Mouse (Mus musculus): ENCODE data around the gene Ttpal.
A peak's percentile ranks its signal among the peaks of the same experiment; 100 is the strongest.
"Not testable (repeated sequence)": the region's sequence is repeated elsewhere in the genome, so short reads cannot be mapped to it uniquely, and the experiment has no call there.

The Ttpal gene

GRCm38 (mm10) chr2:163592084-163592483, 10.0 kb upstream of the Ttpal start:
- DNase-seq (ENCODE audit: low spot score) = no peak

GRCm38 (mm10) chr2:163593636-163594282, 8.4 kb upstream of the Ttpal start:
- no peak for DNase-seq (ENCODE audit: low spot score)

GRCm38 (mm10) chr2:163595119-163595518, 7.0 kb upstream of the Ttpal start:
- no peak for DNase-seq (ENCODE audit: low spot score)

GRCm38 (mm10) chr2:163596057-163596872, 5.8 kb upstream of the Ttpal start:
- no peak for DNase-seq (ENCODE audit: low spot score)

GRCm38 (mm10) chr2:163596873-163597155, 5.3 kb upstream of the Ttpal start:
- DNase-seq (ENCODE audit: low spot score) = no peak

GRCm38 (mm10) chr2:163597661-163598060, 4.5 kb upstream of the Ttpal start:
- no peak for DNase-seq (ENCODE audit: low spot score)

GRCm38 (mm10) chr2:163599226-163599625, 2.9 kb upstream of the Ttpal start:
- peak; percentile 79 for DNase-seq (ENCODE audit: low spot score)

GRCm38 (mm10) chr2:163601066-163601465, 1.0 kb upstream of the Ttpal start:
- no peak for DNase-seq (ENCODE audit: low spot score)

GRCm38 (mm10) chr2:163601712-163602100, 408 bp upstream of the Ttpal start:
- DNase-seq (ENCODE audit: low spot score) = no peak

GRCm38 (mm10) chr2:163606161-163606560, 4.0 kb downstream of the Ttpal start:
- no peak for DNase-seq (ENCODE audit: low spot score)

- DNase-seq (ENCODE audit: low spot score) = no peak
Measured at GRCm38 (mm10) chr2:163608008-163608407, 5.9 kb downstream of the Ttpal start.

GRCm38 (mm10) chr2:163609281-163609975, 7.3 kb downstream of the Ttpal start:
- no peak for DNase-seq (ENCODE audit: low spot score)

- DNase-seq (ENCODE audit: low spot score) = no peak
Measured at GRCm38 (mm10) chr2:163611176-163611575, 9.1 kb downstream of the Ttpal start.

GRCm38 (mm10) chr2:163613206-163613605, 11.1 kb downstream of the Ttpal start:
- no peak for DNase-seq (ENCODE audit: low spot score)

- no peak for DNase-seq (ENCODE audit: low spot score)
Measured at GRCm38 (mm10) chr2:163613990-163614389, 11.9 kb downstream of the Ttpal start.

GRCm38 (mm10) chr2:163615401-163615800, 13.3 kb downstream of the Ttpal start:
- DNase-seq (ENCODE audit: low spot score) = no peak

GRCm38 (mm10) chr2:163615906-163616651, 14.0 kb downstream of the Ttpal start:
- no peak for DNase-seq (ENCODE audit: low spot score)

GRCm38 (mm10) chr2:163616652-163617227, 14.6 kb downstream of the Ttpal start:
- DNase-seq (ENCODE audit: low spot score) = no peak

- DNase-seq (ENCODE audit: low spot score) = no peak
Measured at GRCm38 (mm10) chr2:163617232-163617863, 15.2 kb downstream of the Ttpal start.

GRCm38 (mm10) chr2:163617874-163618273, 15.8 kb downstream of the Ttpal start:
- no peak for DNase-seq (ENCODE audit: low spot score)

- DNase-seq (ENCODE audit: low spot score) = no peak
Measured at GRCm38 (mm10) chr2:163620451-163620850, 18.3 kb downstream of the Ttpal start.

- not testable (repeated sequence) for DNase-seq (ENCODE audit: low spot score)
Measured at GRCm38 (mm10) chr2:163621401-163621800, 19.3 kb downstream of the Ttpal start.
